Mouse (Mus musculus) spleen, postnatal 10 days (tissue): ENCODE results near the gene Ctf2.
A peak's percentile ranks its signal among the peaks of the same experiment; 100 is the strongest.

Source experiments
- DNase-seq, 2 experiments: peaks; one replicate each; pipeline ENCODE4 v3.0.0; 2021 to 2022; ENCODE audit warnings: low spot score in 2 of 2

Ctf2 gene

GRCm38 (mm10) chr7:127760478-127760877 is 28.5 kb upstream of the Ctf2 start:
- DNase-seq: no peak

- DNase-seq: no peak
Observed at GRCm38 (mm10) chr7:127759716-127760115, 27.8 kb upstream of the Ctf2 start.

GRCm38 (mm10) chr7:127753741-127754140 is 21.8 kb upstream of the Ctf2 start:
- no peak for DNase-seq

- DNase-seq: no peak
Observed at GRCm38 (mm10) chr7:127753158-127753557, 21.2 kb upstream of the Ctf2 start.

- DNase-seq: no peak
Observed at GRCm38 (mm10) chr7:127752069-127752468, 20.1 kb upstream of the Ctf2 start.

- no peak for DNase-seq
Observed at GRCm38 (mm10) chr7:127751619-127752018, 19.7 kb upstream of the Ctf2 start.

GRCm38 (mm10) chr7:127750131-127751127 is 18.5 kb upstream of the Ctf2 start:
- DNase-seq: no peak

- DNase-seq: no peak
Observed at GRCm38 (mm10) chr7:127748235-127748560, 16.2 kb upstream of the Ctf2 start.

- DNase-seq: no peak
Observed at GRCm38 (mm10) chr7:127747559-127748234, 15.7 kb upstream of the Ctf2 start.

GRCm38 (mm10) chr7:127746494-127747491 is 14.8 kb upstream of the Ctf2 start:
- DNase-seq: peak in 1 of 2 experiments; percentile 33

GRCm38 (mm10) chr7:127745652-127746493 is 13.9 kb upstream of the Ctf2 start:
- DNase-seq: peak; percentile 78

- peak; percentile 62 to 88 for DNase-seq
Observed at GRCm38 (mm10) chr7:127745251-127745651, 13.3 kb upstream of the Ctf2 start.

GRCm38 (mm10) chr7:127744366-127745045 is 12.5 kb upstream of the Ctf2 start, which contains the start of gene Fbxl19:
TSS of gene Fbxl19 (plus strand) at chr7:127744543.
- DNase-seq: peak; percentile 45 to 83

GRCm38 (mm10) chr7:127730170-127730569 is 1.8 kb downstream of the Ctf2 start:
- DNase-seq: no peak

GRCm38 (mm10) chr7:127727898-127728297 is 4.1 kb downstream of the Ctf2 start:
- no peak for DNase-seq

- DNase-seq: no peak
Observed at GRCm38 (mm10) chr7:127725924-127726323, 6.0 kb downstream of the Ctf2 start.

- no peak for DNase-seq
Observed at GRCm38 (mm10) chr7:127725490-127725889, 6.5 kb downstream of the Ctf2 start.

GRCm38 (mm10) chr7:127719258-127719657 is 12.7 kb downstream of the Ctf2 start:
- no peak for DNase-seq

GRCm38 (mm10) chr7:127718339-127718738 is 13.6 kb downstream of the Ctf2 start:
- DNase-seq: no peak

GRCm38 (mm10) chr7:127716992-127717391 is 15.0 kb downstream of the Ctf2 start:
- peak; percentile 63 to 82 for DNase-seq
